Mouse (Mus musculus): ENCODE data around the gene Hic1.

The Hic1 gene

GRCm38 (mm10) chr11:75118141-75118540, 51.2 kb downstream of the Hic1 start:
- peak; percentile 66 for DNase-seq (ENCODE audit: low spot score)

- DNase-seq (ENCODE audit: low spot score): no peak
Measured at GRCm38 (mm10) chr11:75116379-75116778, 52.9 kb downstream of the Hic1 start.

Measured in layer of hippocampus, adult 9-10 months (tissue).